Comparison of ENCODE assay signal across 9 mouse cellular contexts in genomic region chr5:139378986-139379629, GRCm38 (mm10). TPM values are rescaled to one million over a fixed set of nuclear protein-coding genes. Genes with fewer than 3 reads are reported as not detected.
A peak's percentile ranks its signal among the peaks of the same experiment; 100 is the strongest.
DNase-seq lines count a peak whose midpoint lies in the region; ATAC-seq and TF ChIP-seq lines count a peak whose summit lies in the region.
"Had no signal": no experiment of that assay in that cellular context is flagged by ENCODE, and none has a peak within 500 bp of the region (broad histone marks: within the 10 kb centered on the region; RNA-seq: fewer than 3 reads in every experiment).

No protein-coding gene starts in this region.

- no peak for TF ChIP-seq CTCF in heart, postnatal 0 days (IDR thresholded peaks at IDR 0.05; ENCODE audit: low read depth)

- H3K9ac ChIP-seq in heart, postnatal 0 days (replicated peaks; ENCODE audit: low read depth, low read length): 0 out of 2 replicates have a peak overlapping the region, but pooled peaks have one; percentile 18

- no peak; the same call in 1 of the 2 replicates for TF ChIP-seq EP300 in heart, postnatal 0 days (IDR thresholded peaks at IDR 0.05; ENCODE audit: low read depth)

- no peaks in the 10 kb centered on the region for H3K27me3 ChIP-seq in megakaryocyte, embryonic 14.5 days (replicated peaks)
- H3K27me3 ChIP-seq in embryonic facial prominence, embryonic 10.5 days (replicated peaks; ENCODE audit: low read depth, poor library complexity, severe bottlenecking): peaks cover 5% of the 10 kb centered on the region; the same call in 1 of the 2 replicates
- no peaks in the 10 kb centered on the region for H3K27me3 ChIP-seq in heart, postnatal 0 days (ENCODE audit: control insufficient read depth, insufficient read depth, low read length)

- peaks cover 42% of the 10 kb centered on the region for H3K36me3 ChIP-seq in megakaryocyte, embryonic 14.5 days (replicated peaks; ENCODE audit: low read length)
- H3K36me3 ChIP-seq in embryonic facial prominence, embryonic 10.5 days (replicated peaks): no peaks in the 10 kb centered on the region
- no peaks in the 10 kb centered on the region for H3K36me3 ChIP-seq in heart, postnatal 0 days (replicated peaks; ENCODE audit: control insufficient read depth, insufficient read depth, low read length)

- H3K4me3 ChIP-seq in megakaryocyte, embryonic 14.5 days (replicated peaks): peak overlapping the region; percentile 98
- no peak overlapping the region for H3K4me3 ChIP-seq in embryonic facial prominence, embryonic 10.5 days
- H3K4me3 ChIP-seq in heart, postnatal 0 days (ENCODE audit: low read depth, low read length): no peak overlapping the region

- H3K4me1 ChIP-seq in megakaryocyte, embryonic 14.5 days: peaks cover 88% of the 10 kb centered on the region
- H3K4me1 ChIP-seq in embryonic facial prominence, embryonic 10.5 days: peaks cover 59% of the 10 kb centered on the region
- H3K4me1 ChIP-seq in heart, postnatal 0 days (ENCODE audit: control insufficient read depth, insufficient read depth): peaks cover 73% of the 10 kb centered on the region

- no peak for ATAC-seq in megakaryocyte, adult 5-6 weeks (ENCODE audit: poor library complexity, severe bottlenecking)
- ATAC-seq in heart, postnatal 0 days (ENCODE audit: insufficient read depth, low read depth): peak; percentile 61

- H3K27ac ChIP-seq in embryonic facial prominence, embryonic 10.5 days (replicated peaks): peak overlapping the region; percentile 83
- H3K27ac ChIP-seq in heart, postnatal 0 days (ENCODE audit: low read depth): peak overlapping the region; percentile 99

- WGBS in embryonic facial prominence, embryonic 10.5 days: 53% methylated on average over 21 of the region's 21 CpGs
- 11% methylated on average over 21 of the region's 21 CpGs for WGBS in heart, postnatal 0 days

- no peaks in the 10 kb centered on the region for H3K9me3 ChIP-seq in megakaryocyte, embryonic 14.5 days
- no peaks in the 10 kb centered on the region for H3K9me3 ChIP-seq in embryonic facial prominence, embryonic 10.5 days
- H3K9me3 ChIP-seq in heart, postnatal 0 days (replicated peaks; ENCODE audit: control insufficient read depth, low read length): no peaks in the 10 kb centered on the region

- peak overlapping the region; percentile 83 for H3K4me2 ChIP-seq in heart, postnatal 0 days (ENCODE audit: low read depth, low read length)

- peak; percentile 59 for DNase-seq in embryonic facial prominence, embryonic 10.5 days (ENCODE audit: low spot score)
- DNase-seq in heart, postnatal 0 days (ENCODE audit: low spot score): peak; percentile 86
- DNase-seq in kidney, postnatal 25 days: peak; percentile 93 to 97
- DNase-seq in mesoderm, embryonic 11.5 days (ENCODE audit: low read depth, low spot score): peak; percentile 48
- peak; percentile 68 for DNase-seq in thymus, postnatal 14 days
- DNase-seq in cerebellum, adult 11 months: no peak

RNA-seq across cellular contexts. Expression of gene Gpr146, which starts 1.6 kb away (rescaled TPM):
- 54.8 and 69.9 TPM in 2 replicates for polyA plus RNA-seq in megakaryocyte, embryonic 14.5 days (2012; ENCODE audit: insufficient read depth, low replicate concordance)
- 9.8 and 13.1 TPM in 2 replicates for total RNA-seq in megakaryocyte, adult 5-6 weeks (2015)
- 9.6 and 14.8 TPM in 2 replicates for total RNA-seq in megakaryocyte, adult 5-6 weeks (2017)
- 1.7 and 2.5 TPM in 2 replicates for polyA plus RNA-seq in embryonic facial prominence, embryonic 10.5 days (2016; fragmentation: Nextera tagmentation; extraction: Ambion mirVana)
- 38.2 and 39.1 TPM in 2 replicates for total RNA-seq in heart, postnatal 0 days (2014; rRNA removed; ENCODE audit: low replicate concordance)
- 23.0 and 23.7 TPM in 2 replicates for polyA plus RNA-seq in heart, postnatal 0 days (2015; fragmentation: Nextera tagmentation; extraction: Ambion mirVana)

RNA-seq across cellular contexts. Expression of gene C130050O18Rik, which starts 26.0 kb away (rescaled TPM):
- polyA plus RNA-seq in megakaryocyte, embryonic 14.5 days (2012; ENCODE audit: insufficient read depth, low replicate concordance): 1.8 TPM in 1 of 2 replicates, not detected in the other
- total RNA-seq in megakaryocyte, adult 5-6 weeks (2015): 18.3 and 19.9 TPM in 2 replicates
- 16.6 and 19.7 TPM in 2 replicates for total RNA-seq in megakaryocyte, adult 5-6 weeks (2017)
- polyA plus RNA-seq in embryonic facial prominence, embryonic 10.5 days (2016; fragmentation: Nextera tagmentation; extraction: Ambion mirVana): 0.16 and 0.26 TPM in 2 replicates
- 1.7 and 1.8 TPM in 2 replicates for total RNA-seq in heart, postnatal 0 days (2014; rRNA removed; ENCODE audit: low replicate concordance)
- 0.23 and 0.31 TPM in 2 replicates for polyA plus RNA-seq in heart, postnatal 0 days (2015; fragmentation: Nextera tagmentation; extraction: Ambion mirVana)

RNA-seq across cellular contexts. Expression of gene Cyp2w1, which starts 26.7 kb away (rescaled TPM):
- polyA plus RNA-seq in megakaryocyte, embryonic 14.5 days (2012; ENCODE audit: insufficient read depth, low replicate concordance): not detected in 2 replicates
- total RNA-seq in megakaryocyte, adult 5-6 weeks (2015): not detected in 2 replicates
- not detected in 2 replicates for total RNA-seq in megakaryocyte, adult 5-6 weeks (2017)
- polyA plus RNA-seq in embryonic facial prominence, embryonic 10.5 days (2016; fragmentation: Nextera tagmentation; extraction: Ambion mirVana): not detected in 2 replicates
- not detected in 2 replicates for total RNA-seq in heart, postnatal 0 days (2014; rRNA removed; ENCODE audit: low replicate concordance)
- polyA plus RNA-seq in heart, postnatal 0 days (2015; fragmentation: Nextera tagmentation; extraction: Ambion mirVana): not detected in 2 replicates
- polyA plus RNA-seq: neural tube, embryonic 14.5 days had no signal

RNA-seq across cellular contexts. Expression of gene Cox19, which starts 27.9 kb away (rescaled TPM):
- polyA plus RNA-seq in megakaryocyte, embryonic 14.5 days (2012; ENCODE audit: insufficient read depth, low replicate concordance): 51.4 and 67.9 TPM in 2 replicates
- total RNA-seq in megakaryocyte, adult 5-6 weeks (2015): 35.6 and 42.6 TPM in 2 replicates
- 20.0 and 24.6 TPM in 2 replicates for total RNA-seq in megakaryocyte, adult 5-6 weeks (2017)
- polyA plus RNA-seq in embryonic facial prominence, embryonic 10.5 days (2016; fragmentation: Nextera tagmentation; extraction: Ambion mirVana): 116 and 122 TPM in 2 replicates
- 120 and 123 TPM in 2 replicates for total RNA-seq in heart, postnatal 0 days (2014; rRNA removed; ENCODE audit: low replicate concordance)
- 88.6 and 97.6 TPM in 2 replicates for polyA plus RNA-seq in heart, postnatal 0 days (2015; fragmentation: Nextera tagmentation; extraction: Ambion mirVana)

RNA-seq across cellular contexts. Expression of gene Gper1, which starts 43.8 kb away (rescaled TPM):
- polyA plus RNA-seq in megakaryocyte, embryonic 14.5 days (2012; ENCODE audit: insufficient read depth, low replicate concordance): not detected in 2 replicates
- total RNA-seq in megakaryocyte, adult 5-6 weeks (2015): 0.07 TPM in 1 of 2 replicates, not detected in the other
- 0.22 TPM in 1 of 2 replicates, not detected in the other for total RNA-seq in megakaryocyte, adult 5-6 weeks (2017)
- 0.33 and 0.46 TPM in 2 replicates for polyA plus RNA-seq in embryonic facial prominence, embryonic 10.5 days (2016; fragmentation: Nextera tagmentation; extraction: Ambion mirVana)
- total RNA-seq in heart, postnatal 0 days (2014; rRNA removed; ENCODE audit: low replicate concordance): 1.3 and 4.5 TPM in 2 replicates
- 1.0 and 2.0 TPM in 2 replicates for polyA plus RNA-seq in heart, postnatal 0 days (2015; fragmentation: Nextera tagmentation; extraction: Ambion mirVana)
